Mouse (Mus musculus) telencephalon, adult 2 months (tissue): ENCODE data around the gene Cttnbp2.
A peak's percentile ranks its signal among the peaks of the same experiment; 100 is the strongest.

Experiments
- DNase-seq: peaks from one replicate; pipeline ENCODE4 v3.0.0-alpha.2; 2011; ENCODE audit warnings: low read depth, low spot score

The Cttnbp2 gene

DNA sequence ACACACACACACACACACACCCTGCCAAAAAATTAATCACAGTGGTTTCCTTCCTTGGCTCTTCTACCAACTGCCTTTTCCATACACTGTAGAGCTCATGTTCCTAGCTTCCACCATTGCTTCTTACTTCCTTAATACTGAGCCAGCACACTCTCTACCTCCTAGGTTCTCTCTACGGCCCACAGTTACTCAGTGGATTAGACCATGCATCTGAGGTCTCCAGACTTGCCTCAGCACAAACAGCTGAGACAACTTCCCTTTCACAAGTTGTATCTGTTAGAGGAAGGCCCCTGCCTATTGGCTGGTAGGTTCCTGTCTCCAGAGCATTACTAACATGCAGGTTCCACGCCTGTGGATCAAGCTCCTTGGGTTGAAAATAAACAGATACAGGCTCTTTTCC, 45.4 kb downstream of the Cttnbp2 start:
- no peak for DNase-seq

- no peak for DNase-seq
These were observed 46.9 kb downstream of the Cttnbp2 start for GRCm38 (mm10) chr6:18467777-18468176.

DNA sequence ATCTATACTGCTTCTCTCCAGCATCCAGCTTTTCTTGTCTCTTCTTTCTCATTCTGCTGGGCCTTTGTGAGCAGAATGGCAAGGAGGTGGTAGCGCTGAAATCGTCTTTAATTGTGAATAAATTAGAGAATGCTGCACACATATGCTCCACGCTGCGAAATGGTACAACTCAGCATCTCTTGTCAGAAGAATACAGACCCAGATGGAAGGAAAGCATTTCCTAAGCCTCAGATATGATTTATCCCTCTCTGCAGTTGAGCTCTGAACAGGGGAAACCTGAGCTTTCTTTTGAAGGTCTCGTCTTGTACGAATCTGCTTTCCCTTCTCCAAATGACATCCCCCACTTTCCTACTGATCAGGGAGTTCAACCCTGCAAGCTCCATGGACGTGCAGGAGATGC, 48.4 kb downstream of the Cttnbp2 start:
- DNase-seq = peak; percentile 38

- no peak for DNase-seq
These were observed 49.0 kb downstream of the Cttnbp2 start for GRCm38 (mm10) chr6:18465626-18466025.

DNA sequence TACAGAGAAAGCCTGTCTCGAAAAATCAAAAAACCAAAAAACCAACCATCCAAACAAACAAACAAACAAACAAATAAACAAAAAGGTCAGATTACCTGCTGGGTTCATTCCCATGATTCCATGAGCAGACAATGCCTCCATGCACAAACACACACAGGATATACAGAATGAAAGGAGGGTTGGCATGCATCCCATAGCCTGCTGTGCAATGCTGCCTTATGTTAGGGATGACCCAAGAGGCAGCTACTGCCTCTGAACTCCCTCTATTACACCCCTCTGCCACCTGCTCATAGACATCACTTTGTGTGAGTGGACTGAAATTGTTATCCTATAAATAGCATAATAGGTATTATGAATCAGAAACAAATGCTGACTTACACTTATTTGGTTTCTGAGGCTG, 55.0 kb downstream of the Cttnbp2 start:
- no peak for DNase-seq

DNA sequence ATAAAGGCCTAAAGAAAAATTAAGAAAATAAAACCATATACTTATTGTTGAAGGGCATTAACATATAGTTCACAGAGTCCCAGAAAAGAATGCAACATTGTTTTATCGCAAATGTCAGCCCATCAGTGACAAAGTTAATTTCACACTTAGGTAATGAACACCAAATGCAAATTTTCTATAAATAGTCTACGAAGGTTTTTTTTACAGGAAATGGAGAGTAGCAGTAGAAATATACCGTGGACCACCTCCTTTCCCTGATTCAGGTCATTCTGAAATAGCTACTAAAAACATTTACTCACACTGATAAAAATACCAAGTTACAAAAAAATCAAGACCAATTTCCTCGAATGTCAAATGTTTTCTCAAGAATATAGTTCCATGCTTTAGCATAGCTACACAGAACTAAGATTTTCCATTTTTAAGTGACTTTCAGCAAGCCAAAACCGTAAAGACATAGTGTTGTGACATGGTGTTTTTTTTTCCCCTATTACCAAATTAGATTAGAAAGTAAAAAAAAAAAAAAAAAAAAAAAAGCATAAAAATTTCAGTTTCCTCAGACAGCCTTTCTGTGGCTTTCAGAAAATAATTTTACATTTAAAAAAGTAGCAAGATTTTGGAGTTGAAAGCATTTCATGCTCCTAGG, 64.0 kb downstream of the Cttnbp2 start:
- no peak for DNase-seq

DNA sequence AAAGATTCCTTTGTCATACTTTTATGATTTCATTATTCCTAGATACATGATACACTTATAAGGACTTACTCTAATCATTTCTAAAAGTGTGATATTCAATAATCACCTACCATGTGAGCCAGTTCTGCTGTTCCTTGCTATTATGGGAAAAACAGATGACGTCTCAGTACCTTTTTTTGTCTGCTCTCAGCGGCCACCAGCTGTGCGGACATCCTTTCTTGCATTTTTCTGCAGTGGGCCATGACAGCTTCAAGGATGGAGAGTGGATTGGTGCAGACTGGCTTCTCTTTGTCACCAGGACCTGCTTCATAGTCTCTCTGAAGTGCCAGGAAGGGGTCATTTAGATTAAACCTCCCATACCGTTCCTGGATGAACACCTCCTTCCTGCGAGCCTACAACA, 66.6 kb downstream of the Cttnbp2 start:
- DNase-seq = no peak

DNA sequence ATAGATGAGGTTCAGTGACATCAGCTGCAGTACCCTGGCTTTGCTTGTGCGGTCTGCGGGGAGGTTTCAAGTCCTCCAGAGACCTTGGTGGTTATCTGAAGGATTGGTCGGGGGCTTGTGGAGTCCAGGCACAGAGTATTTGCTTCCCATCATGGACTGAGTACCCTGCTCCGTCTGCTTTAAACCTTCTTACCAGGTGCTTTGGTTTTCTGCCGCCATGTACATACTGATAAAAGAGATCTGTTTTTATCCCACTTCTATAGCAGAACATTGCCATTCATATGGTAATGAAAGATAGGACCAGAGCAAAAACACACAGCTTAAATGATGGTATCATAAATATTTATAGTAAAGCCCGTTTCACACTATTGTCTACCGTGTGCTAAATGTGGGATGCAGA, 67.7 kb downstream of the Cttnbp2 start:
- DNase-seq = no peak

DNA sequence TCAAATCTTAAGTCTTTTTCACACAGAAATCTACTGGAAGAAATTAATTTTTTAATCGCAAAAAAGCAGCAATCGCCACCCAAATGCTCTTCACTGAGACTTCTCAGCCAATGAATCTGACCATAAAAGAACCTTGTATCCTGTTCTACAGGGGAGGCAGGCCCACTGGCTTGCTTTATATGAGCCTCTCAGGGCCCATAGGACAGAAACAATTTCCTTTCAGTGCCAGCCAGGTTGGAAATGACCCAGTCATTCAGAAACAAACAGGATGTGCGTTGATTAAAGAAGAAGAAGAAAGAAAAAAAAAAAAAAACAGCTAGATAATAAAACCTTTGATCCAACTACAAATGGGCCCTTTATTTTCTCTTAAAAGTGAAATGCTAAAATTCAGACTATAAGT, 68.3 kb downstream of the Cttnbp2 start:
- DNase-seq = no peak

GRCm38 (mm10) chr6:18445747-18446146, 68.9 kb downstream of the Cttnbp2 start:
- DNase-seq = no peak

- DNase-seq = no peak
These were observed 72.3 kb downstream of the Cttnbp2 start for GRCm38 (mm10) chr6:18442303-18442702.

- no peak for DNase-seq
These were observed 73.6 kb downstream of the Cttnbp2 start for GRCm38 (mm10) chr6:18440918-18441532.

DNA sequence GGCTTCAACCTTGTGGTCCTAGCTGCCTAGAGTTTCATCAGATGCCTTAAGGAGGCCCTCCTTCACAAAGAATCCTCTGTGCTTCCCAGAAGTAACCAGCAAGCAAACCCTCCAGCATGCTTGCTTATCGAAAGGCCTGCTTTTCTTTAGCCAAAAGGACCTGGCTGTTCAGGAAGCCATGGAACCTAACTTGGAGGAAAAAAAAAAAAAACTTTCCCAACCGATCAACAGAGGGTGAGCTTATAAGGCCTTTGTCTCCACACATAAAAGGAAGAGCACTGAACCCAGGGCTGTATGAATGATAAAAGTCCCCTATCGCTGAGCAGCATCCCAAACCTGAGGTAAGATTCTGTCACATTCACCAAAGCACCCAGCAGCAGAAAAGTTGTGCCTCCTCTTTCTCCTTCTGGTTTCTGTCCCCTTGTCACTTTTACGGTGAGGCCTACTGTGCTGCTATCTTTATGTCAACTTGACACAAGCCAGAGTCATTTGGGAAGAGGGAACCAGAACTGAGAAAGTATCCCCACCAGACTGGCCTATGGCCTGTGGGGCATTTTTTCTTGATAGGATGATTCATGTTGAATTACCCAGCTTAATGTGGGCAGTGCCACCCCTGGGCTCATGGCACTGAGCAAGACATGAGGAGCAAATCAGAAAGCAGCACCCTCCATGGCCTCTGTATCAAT, 78.4 kb downstream of the Cttnbp2 start:
- no peak for DNase-seq

GRCm38 (mm10) chr6:18434828-18435531, 79.7 kb downstream of the Cttnbp2 start:
- no peak for DNase-seq

DNA sequence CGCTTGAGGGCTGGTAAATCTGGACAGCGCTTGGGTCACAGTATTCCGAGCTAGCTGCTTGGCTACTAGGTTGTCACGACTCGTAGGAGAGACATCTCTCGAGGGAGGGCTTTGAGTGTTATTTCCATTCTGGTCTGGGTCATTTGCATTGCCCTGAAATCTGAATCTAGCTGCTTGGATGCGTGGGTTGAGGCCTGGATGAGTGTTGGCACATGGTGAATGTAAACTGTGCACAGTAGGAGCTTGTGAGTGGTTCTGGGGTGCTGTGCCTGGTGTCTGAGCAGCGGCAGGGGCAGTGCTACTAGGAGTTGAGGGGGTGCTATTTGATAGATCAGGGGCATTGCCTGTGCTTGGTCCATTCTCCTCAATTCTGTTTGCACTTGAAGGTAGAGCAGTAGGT, 80.3 kb downstream of the Cttnbp2 start:
- DNase-seq = no peak

- no peak for DNase-seq
These were observed 82.3 kb downstream of the Cttnbp2 start for GRCm38 (mm10) chr6:18432362-18432761.

- no peak for DNase-seq
These were observed 82.8 kb downstream of the Cttnbp2 start for GRCm38 (mm10) chr6:18431891-18432290.

- DNase-seq = no peak
These were observed 84.6 kb downstream of the Cttnbp2 start for GRCm38 (mm10) chr6:18430062-18430461.

- peak; percentile 43 for DNase-seq
These were observed 89.8 kb downstream of the Cttnbp2 start for GRCm38 (mm10) chr6:18424822-18425221.

GRCm38 (mm10) chr6:18424367-18424766, 90.3 kb downstream of the Cttnbp2 start:
- DNase-seq = peak; percentile 80

- DNase-seq = no peak
These were observed 91.5 kb downstream of the Cttnbp2 start for GRCm38 (mm10) chr6:18423112-18423511.

- DNase-seq = no peak
These were observed 93.1 kb downstream of the Cttnbp2 start for GRCm38 (mm10) chr6:18421561-18421960.
